Mouse (Mus musculus) thymus, adult 2 months (tissue): ENCODE measurements at regions not wholly inside any gene's neighbourhood (a gene's known extent, or its start where the extent isn't known, plus 50 kb on each side); places are given as distances from the start of the nearest gene placed in this dataset.

Source experiments
- DNase-seq: peaks from one replicate; pipeline ENCODE4 v3.0.0; 2021
- H3K27ac ChIP-seq: fragments of 200-500 bp; 2 replicates; pipeline ENCODE4 v1.5.1; 2012; ENCODE audit warnings: low read length, control low read depth; ENCODE audit not compliant: control insufficient read depth, insufficient read depth
- H3K27me3 ChIP-seq: fragments of 200-500 bp; 2 replicates; pipeline ENCODE4 v1.6.1; 2012; ENCODE audit warnings: mild to moderate bottlenecking, low read length, moderate library complexity, mixed read lengths; ENCODE audit not compliant: control insufficient read depth, insufficient read depth
- H3K36me3 ChIP-seq: fragments of 200-500 bp; 2 replicates; pipeline ENCODE4 v1.6.1; 2012; ENCODE audit warnings: mild to moderate bottlenecking, low read length, moderate library complexity; ENCODE audit not compliant: control insufficient read depth, insufficient read depth
- H3K4me1 ChIP-seq: fragments of 200-500 bp; replicated peaks from 2 replicates; pipeline ENCODE4 v1.6.1; 2012; ENCODE audit warnings: low read length; ENCODE audit not compliant: control insufficient read depth, insufficient read depth
- H3K4me3 ChIP-seq: fragments of 200-500 bp; 2 replicates; pipeline ENCODE4 v1.5.1; 2012; ENCODE audit warnings: mild to moderate bottlenecking, low read length, control low read depth, moderate library complexity; ENCODE audit not compliant: control insufficient read depth, insufficient read depth
- CTCF ChIP-seq: fragments of 200-500 bp; IDR thresholded peaks from 2 replicates; pipeline ENCODE4 v1.5.1; 2012; ENCODE audit warnings: mild to moderate bottlenecking, control low read depth, low read length, moderate library complexity, borderline replicate concordance; ENCODE audit not compliant: control insufficient read depth, poor library complexity, insufficient read depth; ENCODE audit errors: extremely low read depth
- POLR2A ChIP-seq: fragments of 200-500 bp; IDR thresholded peaks from 2 replicates; pipeline ENCODE4 v1.6.1; 2012; ENCODE audit warnings: mild to moderate bottlenecking, low read length, control low read depth, moderate library complexity; ENCODE audit not compliant: control insufficient read depth, poor library complexity, insufficient read depth; ENCODE audit errors: extremely low read depth
- WGBS: fragments of 180-500 bp; shearing (Covaris S2); methylation state at CpG from one replicate; pipeline ENCODE4 v1.1.7; 2018; 5-methylcytosine and 5-hydroxymethylcytosine counted together

DNA sequence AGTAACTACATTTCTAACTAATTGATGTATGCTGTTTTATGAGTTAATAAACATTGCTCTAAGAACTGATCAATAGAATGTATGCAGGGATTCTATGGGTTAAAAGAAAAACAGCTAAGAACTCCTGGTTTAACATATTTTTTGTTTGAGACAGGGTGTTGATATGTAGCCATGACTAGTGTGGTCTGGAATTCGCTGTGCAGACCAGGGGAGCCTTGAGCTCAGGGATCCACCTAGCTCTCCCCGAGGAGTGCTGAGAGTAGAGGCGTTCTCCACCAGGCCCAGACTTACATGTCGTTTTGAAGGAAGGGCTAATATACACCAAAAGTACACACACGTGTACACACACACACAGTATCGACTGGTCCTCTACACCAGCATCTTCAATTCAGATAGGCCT is 108.1 kb downstream of the Abhd5 start:
- Histone ChIP-seq H3K4me3 (no peak overlapping the region), H3K4me1 (no peaks in the 10 kb centered on the region), H3K27ac (no peak overlapping the region), H3K27me3 (no peaks in the 10 kb centered on the region), H3K36me3 (no peaks in the 10 kb centered on the region)
- WGBS: 90% methylated on average over 6 of the region's 6 CpGs
- TF ChIP-seq POLR2A (no peak), CTCF (no peak)
- DNase-seq: no peak

- Histone ChIP-seq H3K27ac (no peak overlapping the region), H3K4me1 (no peaks in the 10 kb centered on the region), H3K36me3 (no peaks in the 10 kb centered on the region), H3K4me3 (no peak overlapping the region), H3K27me3 (no peaks in the 10 kb centered on the region)
- 98% methylated on average over 2 of the region's 2 CpGs for WGBS
- DNase-seq: no peak
- TF ChIP-seq CTCF: no peak
- no peak for TF ChIP-seq POLR2A
These were observed 120.1 kb downstream of the Abhd5 start for GRCm38 (mm10) chr9:122471539-122471938.

DNA sequence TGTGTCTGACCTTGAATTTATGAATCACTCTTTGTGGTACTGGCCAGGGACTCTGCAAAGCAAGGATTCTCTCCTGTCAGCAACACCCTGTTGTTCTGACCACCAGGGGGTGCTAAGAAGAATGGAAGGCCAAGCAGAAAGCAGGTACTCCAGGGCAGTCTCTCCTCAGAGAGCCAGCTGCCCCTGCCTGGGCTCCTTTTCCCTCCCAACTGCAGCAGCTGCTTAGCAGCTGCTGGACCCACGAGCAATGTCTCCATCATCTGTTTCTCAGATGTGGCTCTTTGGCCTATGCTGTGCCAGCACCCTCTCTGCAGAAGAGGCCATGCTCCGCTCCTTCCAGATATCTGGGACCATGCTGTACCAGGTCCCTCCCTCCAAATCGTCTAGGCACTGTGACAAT is 124.9 kb downstream of the Abhd5 start:
- TF ChIP-seq CTCF (no peak), POLR2A (no peak)
- no peaks in the 10 kb centered on the region for H3K4me1 ChIP-seq
- no peaks in the 10 kb centered on the region for H3K27me3 ChIP-seq
- no peak overlapping the region for H3K27ac ChIP-seq
- no peaks in the 10 kb centered on the region for H3K36me3 ChIP-seq
- no peak overlapping the region for H3K4me3 ChIP-seq
- DNase-seq: peak; percentile 41
- 63% methylated on average over 3 of the region's 3 CpGs for WGBS

DNA sequence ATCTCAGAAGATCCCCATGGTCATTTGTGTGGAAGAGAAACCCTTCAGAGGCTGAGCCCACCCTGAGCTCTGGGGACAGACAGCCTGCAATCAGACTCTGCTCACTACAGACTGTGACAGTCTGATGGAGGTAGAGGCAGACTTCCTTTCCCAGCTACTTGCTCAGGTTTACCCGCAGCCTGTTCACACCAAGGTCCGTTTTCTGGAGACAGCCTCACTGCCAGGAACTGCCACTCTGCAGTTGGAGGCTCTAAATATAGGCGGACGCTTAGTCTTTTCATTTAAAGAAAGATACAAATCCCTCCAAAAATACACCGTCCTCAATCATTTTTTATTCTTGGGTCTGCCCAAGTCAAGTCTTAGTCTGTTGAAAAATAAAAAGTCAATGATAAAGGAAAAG is 135.6 kb downstream of the Abhd5 start:
- no peaks in the 10 kb centered on the region for H3K27me3 ChIP-seq
- WGBS: 88% methylated on average over 5 of the region's 5 CpGs
- H3K4me3 ChIP-seq: no peak overlapping the region
- no peak for DNase-seq
- H3K27ac ChIP-seq: no peak overlapping the region
- H3K36me3 ChIP-seq: no peaks in the 10 kb centered on the region
- H3K4me1 ChIP-seq: no peaks in the 10 kb centered on the region
- no peak for TF ChIP-seq POLR2A
- TF ChIP-seq CTCF: no peak

- Histone ChIP-seq H3K36me3 (no peaks in the 10 kb centered on the region), H3K4me1 (no peaks in the 10 kb centered on the region), H3K4me3 (no peak overlapping the region), H3K27ac (no peak overlapping the region), H3K27me3 (no peaks in the 10 kb centered on the region)
- TF ChIP-seq POLR2A (no peak), CTCF (no peak)
- 86% methylated on average over 9 of the region's 9 CpGs for WGBS
- DNase-seq: no peak
These were observed 143.3 kb downstream of the Abhd5 start for GRCm38 (mm10) chr9:122494691-122495090.

GRCm38 (mm10) chr9:122496482-122496985 is 145.1 kb downstream of the Abhd5 start:
- H3K4me3 ChIP-seq: no peak overlapping the region
- 96% methylated on average over 2 of the region's 2 CpGs for WGBS
- no peak for DNase-seq
- H3K36me3 ChIP-seq: no peaks in the 10 kb centered on the region
- no peaks in the 10 kb centered on the region for H3K4me1 ChIP-seq
- H3K27ac ChIP-seq: no peak overlapping the region
- H3K27me3 ChIP-seq: no peaks in the 10 kb centered on the region
- TF ChIP-seq POLR2A (no peak), CTCF (no peak)

- DNase-seq: no peak
- Histone ChIP-seq H3K36me3 (no peaks in the 10 kb centered on the region), H3K4me1 (no peaks in the 10 kb centered on the region), H3K27ac (no peak overlapping the region), H3K4me3 (no peak overlapping the region), H3K27me3 (no peaks in the 10 kb centered on the region)
- 72% methylated on average over 13 of the region's 13 CpGs for WGBS
- TF ChIP-seq CTCF (no peak), POLR2A (no peak)
These were observed 150.5 kb downstream of the Abhd5 start for GRCm38 (mm10) chr9:122501864-122502341.
